Mouse (Mus musculus): Measurements from ENCODE around the gene Nprl3. TPM values are rescaled to one million over a fixed set of nuclear protein-coding genes. Genes with fewer than 3 reads are reported as not detected.
A peak's percentile ranks its signal among the peaks of the same experiment; 100 is the strongest.

Gene Nprl3
- polyA plus RNA-seq, 1 experiment from 2014 or later: 42.6 TPM

- Histone ChIP-seq H3K36me3 (peaks cover 82% of the 10 kb centered on the region), H3K27me3 (ENCODE audit: low read depth, poor library complexity, severe bottlenecking) (no peaks in the 10 kb centered on the region)
- WGBS: 100% methylated on average over 1 of the region's 1 CpGs
Observed at GRCm38 (mm10) chr11:32253121-32253520, 14.4 kb downstream of the Nprl3 start.

GRCm38 (mm10) chr11:32250880-32251763 lies 16.4 kb downstream of the Nprl3 start:
- WGBS: 90% methylated on average over 8 of the region's 8 CpGs
- H3K27ac ChIP-seq (replicated peaks): 0 out of 2 replicates have a peak overlapping the region, but pooled peaks have one; percentile 33
- H3K36me3 ChIP-seq: peaks cover 95% of the 10 kb centered on the region

More at GRCm38 (mm10) chr11:32253121-32253520, 14.4 kb downstream of the Nprl3 start:
- H3K4me3 ChIP-seq: no peak overlapping the region
- no peak overlapping the region for H3K27ac ChIP-seq (replicated peaks)
- no peaks in the 10 kb centered on the region for H3K4me1 ChIP-seq
- H3K9me3 ChIP-seq (replicated peaks): no peaks in the 10 kb centered on the region
- no peak for DNase-seq (ENCODE audit: low spot score)

GRCm38 (mm10) chr11:32248350-32248749 lies 19.2 kb downstream of the Nprl3 start:
- no peaks in the 10 kb centered on the region for H3K9me3 ChIP-seq (replicated peaks)
- H3K27ac ChIP-seq (replicated peaks): no peak overlapping the region
- DNase-seq (ENCODE audit: low spot score): no peak
- H3K4me3 ChIP-seq: no peak overlapping the region
- 85% methylated on average over 3 of the region's 3 CpGs for WGBS
- no peaks in the 10 kb centered on the region for H3K4me1 ChIP-seq
- H3K27me3 ChIP-seq (ENCODE audit: low read depth, poor library complexity, severe bottlenecking): no peaks in the 10 kb centered on the region
- peaks cover 95% of the 10 kb centered on the region for H3K36me3 ChIP-seq

More at GRCm38 (mm10) chr11:32250880-32251763, 16.4 kb downstream of the Nprl3 start:
- no peaks in the 10 kb centered on the region for H3K27me3 ChIP-seq (ENCODE audit: low read depth, poor library complexity, severe bottlenecking)
- DNase-seq (ENCODE audit: low spot score): no peak
- no peak overlapping the region for H3K4me3 ChIP-seq
- no peaks in the 10 kb centered on the region for H3K4me1 ChIP-seq
- H3K9me3 ChIP-seq (replicated peaks): no peaks in the 10 kb centered on the region

- Histone ChIP-seq H3K27ac (replicated peaks) (no peak overlapping the region), H3K27me3 (ENCODE audit: low read depth, poor library complexity, severe bottlenecking) (no peaks in the 10 kb centered on the region), H3K9me3 (replicated peaks) (no peaks in the 10 kb centered on the region), H3K36me3 (peaks cover 94% of the 10 kb centered on the region), H3K4me3 (no peak overlapping the region), H3K4me1 (no peaks in the 10 kb centered on the region)
- DNase-seq (ENCODE audit: low spot score): no peak
Observed at GRCm38 (mm10) chr11:32247068-32247467, 20.4 kb downstream of the Nprl3 start.

- H3K27ac ChIP-seq (replicated peaks): no peak overlapping the region
- no peaks in the 10 kb centered on the region for H3K9me3 ChIP-seq (replicated peaks)
- DNase-seq (ENCODE audit: low spot score): no peak
- no peaks in the 10 kb centered on the region for H3K27me3 ChIP-seq (ENCODE audit: low read depth, poor library complexity, severe bottlenecking)
- peaks cover 94% of the 10 kb centered on the region for H3K36me3 ChIP-seq
- H3K4me1 ChIP-seq: no peaks in the 10 kb centered on the region
- H3K4me3 ChIP-seq: no peak overlapping the region
- 95% methylated on average over 6 of the region's 6 CpGs for WGBS
Observed at GRCm38 (mm10) chr11:32245614-32246013, 21.9 kb downstream of the Nprl3 start.

- Histone ChIP-seq H3K9me3 (replicated peaks) (no peaks in the 10 kb centered on the region), H3K36me3 (peaks cover 94% of the 10 kb centered on the region), H3K4me1 (no peaks in the 10 kb centered on the region), H3K27me3 (ENCODE audit: low read depth, poor library complexity, severe bottlenecking) (no peaks in the 10 kb centered on the region), H3K27ac (replicated peaks) (0 out of 2 replicates have a peak overlapping the region, but pooled peaks have one; percentile 19), H3K4me3 (no peak overlapping the region)
- WGBS: 98% methylated on average over 1 of the region's 1 CpGs
- no peak for DNase-seq (ENCODE audit: low spot score)
Observed at GRCm38 (mm10) chr11:32244617-32245016, 22.9 kb downstream of the Nprl3 start.

- Histone ChIP-seq H3K27ac (replicated peaks) (0 out of 2 replicates have a peak overlapping the region, but pooled peaks have one; percentile 19), H3K36me3 (peaks cover 94% of the 10 kb centered on the region), H3K27me3 (ENCODE audit: low read depth, poor library complexity, severe bottlenecking) (no peaks in the 10 kb centered on the region), H3K4me3 (no peak overlapping the region), H3K4me1 (no peaks in the 10 kb centered on the region), H3K9me3 (replicated peaks) (no peaks in the 10 kb centered on the region)
- WGBS: 85% methylated on average over 3 of the region's 3 CpGs
- DNase-seq (ENCODE audit: low spot score): no peak
Observed at GRCm38 (mm10) chr11:32244064-32244463, 23.4 kb downstream of the Nprl3 start.

GRCm38 (mm10) chr11:32243205-32243955 lies 24.1 kb downstream of the Nprl3 start:
- H3K27me3 ChIP-seq (ENCODE audit: low read depth, poor library complexity, severe bottlenecking): no peaks in the 10 kb centered on the region
- 0 out of 2 replicates have a peak overlapping the region, but pooled peaks have one; percentile 19 for H3K27ac ChIP-seq (replicated peaks)
- 77% methylated on average over 7 of the region's 7 CpGs for WGBS
- no peaks in the 10 kb centered on the region for H3K9me3 ChIP-seq (replicated peaks)
- H3K4me3 ChIP-seq: no peak overlapping the region
- peaks cover 95% of the 10 kb centered on the region for H3K36me3 ChIP-seq
- no peak for DNase-seq (ENCODE audit: low spot score)
- H3K4me1 ChIP-seq: no peaks in the 10 kb centered on the region

- no peak overlapping the region for H3K27ac ChIP-seq (replicated peaks)
- no peak overlapping the region for H3K4me3 ChIP-seq
- H3K9me3 ChIP-seq (replicated peaks): no peaks in the 10 kb centered on the region
- H3K36me3 ChIP-seq: peaks cover 95% of the 10 kb centered on the region
- no peak for DNase-seq (ENCODE audit: low spot score)
- 93% methylated on average over 3 of the region's 3 CpGs for WGBS
- H3K4me1 ChIP-seq: no peaks in the 10 kb centered on the region
- H3K27me3 ChIP-seq (ENCODE audit: low read depth, poor library complexity, severe bottlenecking): no peaks in the 10 kb centered on the region
Observed at GRCm38 (mm10) chr11:32242209-32242608, 25.3 kb downstream of the Nprl3 start.

GRCm38 (mm10) chr11:32241391-32241790 lies 26.1 kb downstream of the Nprl3 start:
- DNase-seq (ENCODE audit: low spot score): no peak
- Histone ChIP-seq H3K27ac (replicated peaks) (no peak overlapping the region), H3K36me3 (peaks cover 95% of the 10 kb centered on the region), H3K4me3 (no peak overlapping the region), H3K4me1 (no peaks in the 10 kb centered on the region), H3K27me3 (ENCODE audit: low read depth, poor library complexity, severe bottlenecking) (no peaks in the 10 kb centered on the region), H3K9me3 (replicated peaks) (no peaks in the 10 kb centered on the region)

- Histone ChIP-seq H3K9me3 (replicated peaks) (no peaks in the 10 kb centered on the region), H3K27me3 (ENCODE audit: low read depth, poor library complexity, severe bottlenecking) (no peaks in the 10 kb centered on the region), H3K36me3 (peaks cover 99% of the 10 kb centered on the region), H3K4me1 (no peaks in the 10 kb centered on the region), H3K4me3 (no peak overlapping the region), H3K27ac (replicated peaks) (no peak overlapping the region)
- 67% methylated on average over 5 of the region's 5 CpGs for WGBS
- DNase-seq (ENCODE audit: low spot score): peak; percentile 68
Observed at GRCm38 (mm10) chr11:32238093-32238860, 29.2 kb downstream of the Nprl3 start.

GRCm38 (mm10) chr11:32237411-32237795 lies 30.1 kb downstream of the Nprl3 start:
- 93% methylated on average over 3 of the region's 3 CpGs for WGBS
- H3K36me3 ChIP-seq: peaks cover 100% of the 10 kb centered on the region
- H3K27me3 ChIP-seq (ENCODE audit: low read depth, poor library complexity, severe bottlenecking): no peaks in the 10 kb centered on the region
- no peaks in the 10 kb centered on the region for H3K9me3 ChIP-seq (replicated peaks)
- no peak for DNase-seq (ENCODE audit: low spot score)
- no peak overlapping the region for H3K27ac ChIP-seq (replicated peaks)
- no peak overlapping the region for H3K4me3 ChIP-seq
- H3K4me1 ChIP-seq: no peaks in the 10 kb centered on the region

Data from midbrain, embryonic 10.5 days (tissue).